Mouse (Mus musculus) adrenal gland, adult 2 months (tissue): ENCODE measurements at regions not wholly inside any gene's neighbourhood (a gene's known extent, or its start where the extent isn't known, plus 50 kb on each side); places are given as distances from the start of the nearest gene placed in this dataset.

Experiments
- DNase-seq: peaks from one replicate; pipeline ENCODE4 v3.0.0; 2021

- no peak for DNase-seq
Measured at GRCm38 (mm10) chr16:85743022-85743421, 59.9 kb downstream of the Adamts1 start.

GRCm38 (mm10) chr16:85738606-85739195 lies 64.2 kb downstream of the Adamts1 start:
- no peak for DNase-seq

- DNase-seq, result no peak
Measured at GRCm38 (mm10) chr16:85728026-85728425, 74.9 kb downstream of the Adamts1 start.

- no peak for DNase-seq
Measured at GRCm38 (mm10) chr16:85721968-85722367, 80.9 kb downstream of the Adamts1 start.

GRCm38 (mm10) chr16:85712291-85712690 lies 90.6 kb downstream of the Adamts1 start:
- no peak for DNase-seq

GRCm38 (mm10) chr16:85704254-85705020 lies 98.5 kb downstream of the Adamts1 start:
- DNase-seq, result peak; percentile 13

- no peak for DNase-seq
Measured at GRCm38 (mm10) chr16:85702889-85703480, 99.9 kb downstream of the Adamts1 start.

GRCm38 (mm10) chr16:85699329-85699728 lies 103.6 kb downstream of the Adamts1 start:
- no peak for DNase-seq

- DNase-seq, result no peak
Measured at GRCm38 (mm10) chr16:85682721-85683120, 120.2 kb downstream of the Adamts1 start.

GRCm38 (mm10) chr16:85680351-85680750 lies 122.6 kb downstream of the Adamts1 start:
- no peak for DNase-seq

GRCm38 (mm10) chr16:85678781-85679180 lies 124.1 kb downstream of the Adamts1 start:
- DNase-seq, result no peak

- DNase-seq, result no peak
Measured at GRCm38 (mm10) chr16:85678228-85678627, 124.7 kb downstream of the Adamts1 start.

- DNase-seq, result peak; percentile 34
Measured at GRCm38 (mm10) chr16:85677027-85677426, 123.8 kb upstream of the Cyyr1 start.

GRCm38 (mm10) chr16:85668767-85669166 lies 115.6 kb upstream of the Cyyr1 start:
- DNase-seq, result no peak

GRCm38 (mm10) chr16:85667790-85668189 lies 114.6 kb upstream of the Cyyr1 start:
- DNase-seq, result no peak

GRCm38 (mm10) chr16:85649516-85649915 lies 96.3 kb upstream of the Cyyr1 start:
- no peak for DNase-seq

GRCm38 (mm10) chr16:85640992-85641391 lies 87.8 kb upstream of the Cyyr1 start:
- DNase-seq, result no peak

GRCm38 (mm10) chr16:85637079-85637478 lies 83.9 kb upstream of the Cyyr1 start:
- DNase-seq, result no peak

GRCm38 (mm10) chr16:85629738-85630137 lies 76.5 kb upstream of the Cyyr1 start:
- DNase-seq, result no peak

GRCm38 (mm10) chr16:85624505-85624904 lies 71.3 kb upstream of the Cyyr1 start:
- no peak for DNase-seq

GRCm38 (mm10) chr16:85604089-85604488 lies 50.9 kb upstream of the Cyyr1 start:
- no peak for DNase-seq
